Mouse (Mus musculus): ENCODE measurements around the gene Slc44a5. TPM values are rescaled to one million over a fixed set of nuclear protein-coding genes. Genes with fewer than 3 reads are reported as not detected.

Slc44a5 gene
- polyA plus RNA-seq, 1 experiment from 2014 or later, result 1.8 TPM

DNA sequence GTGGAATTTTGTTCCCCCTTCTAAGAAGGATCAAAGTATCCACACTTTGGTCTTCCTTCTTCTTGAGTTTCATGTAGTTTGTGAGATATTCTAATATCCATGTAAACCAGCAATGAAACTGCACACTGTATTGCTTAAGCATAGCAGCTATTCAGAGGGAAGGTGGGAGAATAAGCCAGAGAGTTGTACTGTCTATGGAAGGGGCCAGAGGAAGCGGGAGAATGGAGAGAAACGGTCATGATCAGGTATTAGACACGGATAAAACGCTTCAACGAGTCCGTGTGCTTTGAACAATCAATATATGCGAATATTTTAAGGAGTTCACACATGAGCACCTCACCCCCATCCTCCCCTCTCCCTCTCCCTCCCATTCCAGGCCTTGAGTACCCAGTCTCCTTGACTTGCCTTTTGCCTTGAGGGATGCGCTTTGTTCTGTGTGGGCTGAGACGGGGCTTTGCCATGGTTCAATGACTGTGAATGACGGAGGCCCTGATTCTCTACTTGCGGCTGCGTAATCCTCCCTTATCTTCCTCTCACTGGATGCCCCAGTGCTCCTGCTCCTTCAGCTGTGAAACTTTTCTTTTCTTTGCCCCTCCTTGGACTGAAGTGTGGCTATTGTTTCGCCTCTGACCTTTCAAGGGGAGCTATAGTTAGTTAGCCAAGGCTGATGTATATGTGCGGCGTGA lies 151.8 kb downstream of the Slc44a5 start:
- H3K27ac ChIP-seq (ENCODE audit: low read depth, low read length), result no peak overlapping the region
- H3K27me3 ChIP-seq (ENCODE audit: control insufficient read depth, insufficient read depth, low read length), result no peaks in the 10 kb centered on the region
- H3K4me2 ChIP-seq, result no peak overlapping the region
- H3K36me3 ChIP-seq (ENCODE audit: control insufficient read depth, insufficient read depth, low read length), result no peaks in the 10 kb centered on the region
- ATAC-seq (replicated peaks; ENCODE audit: insufficient number of reproducible peaks, low FRiP score, low TSS enrichment), result no peak
- no peaks in the 10 kb centered on the region for H3K9me3 ChIP-seq (replicated peaks; ENCODE audit: control insufficient read depth, low read length)
- H3K4me3 ChIP-seq (ENCODE audit: low read depth, low read length), result no peak overlapping the region
- no peak overlapping the region for H3K9ac ChIP-seq (ENCODE audit: low read depth, low read length)
- H3K4me1 ChIP-seq (ENCODE audit: control insufficient read depth, insufficient read depth, low read length), result no peaks in the 10 kb centered on the region; the same call in 1 of the 2 replicates
- WGBS (ENCODE audit: insufficient replicate concordance), result 70% methylated on average over 15 of the region's 15 CpGs

DNA sequence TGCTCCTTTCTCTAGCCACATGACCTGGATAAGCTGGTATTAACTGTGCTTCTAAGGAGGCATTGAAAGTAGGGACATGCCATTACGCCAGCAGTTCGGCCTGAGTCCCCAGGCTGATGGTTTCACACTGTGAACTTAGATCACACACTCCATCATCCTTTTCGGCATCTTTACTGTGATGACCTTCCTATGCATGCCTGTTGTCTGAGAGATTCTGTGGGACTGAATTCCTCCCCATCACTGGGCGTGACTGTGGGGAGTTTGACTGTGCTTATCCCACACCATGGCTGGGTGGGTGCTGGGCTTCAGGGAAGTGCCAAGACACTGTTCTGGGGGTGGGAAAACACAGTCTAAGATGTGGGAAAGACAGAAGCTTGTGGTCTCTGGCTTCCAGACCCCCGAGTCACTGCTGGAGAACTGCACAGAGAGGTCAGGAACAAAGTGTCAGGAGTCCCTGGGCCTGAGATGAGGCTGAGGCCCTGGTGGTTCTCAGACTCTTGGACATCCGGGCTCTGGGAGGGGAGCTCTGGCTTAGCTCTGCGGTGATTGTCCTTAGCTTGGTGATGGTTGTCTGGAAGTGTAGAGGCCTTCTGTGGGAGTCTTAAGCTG lies 152.6 kb downstream of the Slc44a5 start:
- no peak overlapping the region for H3K4me2 ChIP-seq
- no peaks in the 10 kb centered on the region for H3K27me3 ChIP-seq (ENCODE audit: control insufficient read depth, insufficient read depth, low read length)
- ATAC-seq (replicated peaks; ENCODE audit: insufficient number of reproducible peaks, low FRiP score, low TSS enrichment), result no peak
- H3K9me3 ChIP-seq (replicated peaks; ENCODE audit: control insufficient read depth, low read length), result no peaks in the 10 kb centered on the region
- no peak overlapping the region for H3K9ac ChIP-seq (ENCODE audit: low read depth, low read length)
- no peaks in the 10 kb centered on the region; the same call in 1 of the 2 replicates for H3K4me1 ChIP-seq (ENCODE audit: control insufficient read depth, insufficient read depth, low read length)
- no peaks in the 10 kb centered on the region for H3K36me3 ChIP-seq (ENCODE audit: control insufficient read depth, insufficient read depth, low read length)
- no peak overlapping the region for H3K27ac ChIP-seq (ENCODE audit: low read depth, low read length)
- WGBS (ENCODE audit: insufficient replicate concordance), result 76% methylated on average over 7 of the region's 7 CpGs
- no peak overlapping the region for H3K4me3 ChIP-seq (ENCODE audit: low read depth, low read length)

DNA sequence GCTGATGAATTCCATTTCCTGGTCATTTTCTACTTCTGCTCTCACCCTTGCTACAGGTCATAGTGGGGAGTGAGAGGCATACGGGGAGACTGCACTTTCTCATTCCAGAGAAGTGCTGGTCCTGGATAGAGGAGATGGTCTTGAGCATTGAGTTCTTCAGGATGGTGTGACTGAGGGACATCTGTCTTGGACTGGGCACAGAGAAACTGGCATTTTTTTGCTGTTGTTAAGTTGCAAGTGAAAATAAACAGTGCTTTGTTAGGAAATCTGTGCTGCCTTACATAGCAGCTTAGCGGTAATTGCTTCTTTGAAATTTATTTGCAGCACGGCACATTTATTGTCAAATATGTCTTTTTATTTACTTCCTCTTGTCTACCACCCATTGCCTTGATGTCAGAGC lies 154.0 kb downstream of the Slc44a5 start:
- no peak overlapping the region for H3K27ac ChIP-seq (ENCODE audit: low read depth, low read length)

DNA sequence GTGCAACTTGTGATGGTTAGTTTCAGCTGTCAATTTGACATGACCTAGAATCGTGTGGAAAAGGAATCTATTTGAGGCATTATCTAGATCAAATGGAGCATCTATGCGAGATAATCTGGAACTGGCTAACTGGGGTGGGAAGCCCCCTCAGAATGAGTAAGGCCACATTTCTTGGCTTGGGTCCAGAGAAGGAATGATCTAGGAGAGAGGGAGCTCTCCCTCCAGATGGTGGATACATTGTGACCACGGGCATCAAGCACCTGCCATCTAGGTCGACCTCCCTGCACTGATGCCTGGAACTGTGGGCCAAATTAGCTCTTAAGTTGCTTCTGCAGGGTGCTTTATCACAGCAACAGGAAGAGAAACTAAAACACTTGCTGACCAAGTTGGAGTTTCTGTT lies 155.8 kb downstream of the Slc44a5 start:
- H3K4me2 ChIP-seq, result no peak overlapping the region
- ATAC-seq (replicated peaks; ENCODE audit: insufficient number of reproducible peaks, low FRiP score, low TSS enrichment), result no peak
- no peaks in the 10 kb centered on the region for H3K9me3 ChIP-seq (replicated peaks; ENCODE audit: control insufficient read depth, low read length)
- H3K4me3 ChIP-seq (ENCODE audit: low read depth, low read length), result no peak overlapping the region
- no peak overlapping the region for H3K9ac ChIP-seq (ENCODE audit: low read depth, low read length)
- no peak overlapping the region for H3K27ac ChIP-seq (ENCODE audit: low read depth, low read length)
- no peaks in the 10 kb centered on the region; the same call in 1 of the 2 replicates for H3K4me1 ChIP-seq (ENCODE audit: control insufficient read depth, insufficient read depth, low read length)
- H3K36me3 ChIP-seq (ENCODE audit: control insufficient read depth, insufficient read depth, low read length), result no peaks in the 10 kb centered on the region
- WGBS (ENCODE audit: insufficient replicate concordance), result 64% methylated on average over 4 of the region's 4 CpGs
- H3K27me3 ChIP-seq (ENCODE audit: control insufficient read depth, insufficient read depth, low read length), result no peaks in the 10 kb centered on the region

More for the DNA sequence above, 154.0 kb downstream of the Slc44a5 start:
- 85% methylated on average over 3 of the region's 3 CpGs for WGBS (ENCODE audit: insufficient replicate concordance)
- Histone ChIP-seq H3K4me2 (no peak overlapping the region), H3K36me3 (ENCODE audit: control insufficient read depth, insufficient read depth, low read length) (no peaks in the 10 kb centered on the region), H3K4me1 (ENCODE audit: control insufficient read depth, insufficient read depth, low read length) (no peaks in the 10 kb centered on the region; the same call in 1 of the 2 replicates), H3K4me3 (ENCODE audit: low read depth, low read length) (no peak overlapping the region), H3K9me3 (replicated peaks; ENCODE audit: control insufficient read depth, low read length) (no peaks in the 10 kb centered on the region), H3K27me3 (ENCODE audit: control insufficient read depth, insufficient read depth, low read length) (no peaks in the 10 kb centered on the region), H3K9ac (ENCODE audit: low read depth, low read length) (no peak overlapping the region)
- ATAC-seq (replicated peaks; ENCODE audit: insufficient number of reproducible peaks, low FRiP score, low TSS enrichment), result no peak

DNA sequence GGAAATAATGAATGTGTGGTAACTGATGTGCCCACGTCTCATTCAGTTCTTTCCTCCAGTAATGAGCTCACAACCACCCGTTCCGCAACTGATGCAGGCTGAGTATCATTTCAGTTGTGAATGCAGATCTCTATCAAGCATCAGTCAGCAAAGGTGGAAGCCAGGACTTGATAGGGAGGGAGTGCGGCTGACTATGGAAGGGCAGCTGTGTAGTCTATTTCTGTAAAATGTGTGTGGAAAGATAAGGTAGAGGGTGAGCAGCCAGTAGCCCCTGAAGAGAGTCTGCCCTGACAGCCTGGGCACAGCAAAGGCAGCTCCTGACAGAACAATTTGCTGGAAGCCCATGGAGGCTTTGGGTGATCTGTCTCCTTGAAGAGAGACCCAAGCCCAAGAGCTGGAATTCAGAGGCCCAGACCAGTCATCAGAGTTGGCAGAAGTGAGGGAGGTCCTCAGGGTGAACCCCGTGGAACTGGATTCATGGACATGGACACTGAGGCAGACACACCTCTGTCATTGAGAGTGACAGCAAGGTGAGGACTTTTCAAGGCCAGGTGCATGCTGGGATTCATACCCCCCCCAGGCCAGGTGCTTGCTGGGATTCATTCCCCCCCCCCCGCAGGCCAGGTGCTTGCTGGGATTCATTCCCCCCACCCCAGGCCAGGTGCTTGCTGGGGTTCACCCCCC lies 157.3 kb downstream of the Slc44a5 start:
- WGBS (ENCODE audit: insufficient replicate concordance), result 66% methylated on average over 6 of the region's 6 CpGs
- Histone ChIP-seq H3K9me3 (replicated peaks; ENCODE audit: control insufficient read depth, low read length) (no peaks in the 10 kb centered on the region), H3K4me1 (ENCODE audit: control insufficient read depth, insufficient read depth, low read length) (no peaks in the 10 kb centered on the region; the same call in 1 of the 2 replicates)

DNA sequence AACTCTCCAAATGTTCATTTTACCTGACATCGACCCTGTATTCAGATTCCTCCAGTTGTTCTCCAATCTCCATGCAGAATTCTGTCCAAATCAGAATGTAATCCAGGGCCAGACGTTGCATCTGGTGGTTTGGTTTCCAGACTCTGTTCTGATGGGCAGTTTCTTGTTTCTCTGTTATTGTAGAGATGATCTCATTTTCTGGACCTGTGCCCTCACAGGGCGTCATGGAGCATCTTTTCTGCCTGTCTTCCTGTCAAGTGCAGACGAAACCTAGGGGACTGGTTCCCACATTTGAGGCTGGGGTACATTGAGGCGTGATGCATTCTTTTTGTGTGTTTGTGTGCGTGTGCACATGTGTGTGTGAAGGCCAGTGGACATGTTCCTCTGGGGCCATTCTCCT lies 160.8 kb downstream of the Slc44a5 start:
- no peaks in the 10 kb centered on the region for H3K27me3 ChIP-seq (ENCODE audit: control insufficient read depth, insufficient read depth, low read length)
- H3K27ac ChIP-seq (ENCODE audit: low read depth, low read length), result no peak overlapping the region
- H3K9ac ChIP-seq (ENCODE audit: low read depth, low read length), result no peak overlapping the region
- no peak for ATAC-seq (replicated peaks; ENCODE audit: insufficient number of reproducible peaks, low FRiP score, low TSS enrichment)
- H3K4me1 ChIP-seq (ENCODE audit: control insufficient read depth, insufficient read depth, low read length), result no peaks in the 10 kb centered on the region; the same call in 1 of the 2 replicates
- H3K4me2 ChIP-seq, result no peak overlapping the region
- no peak overlapping the region for H3K4me3 ChIP-seq (ENCODE audit: low read depth, low read length)
- no peaks in the 10 kb centered on the region for H3K9me3 ChIP-seq (replicated peaks; ENCODE audit: control insufficient read depth, low read length)
- no peaks in the 10 kb centered on the region for H3K36me3 ChIP-seq (ENCODE audit: control insufficient read depth, insufficient read depth, low read length)
- 77% methylated on average over 6 of the region's 6 CpGs for WGBS (ENCODE audit: insufficient replicate concordance)

More for the DNA sequence above, 157.3 kb downstream of the Slc44a5 start:
- Histone ChIP-seq H3K9ac (ENCODE audit: low read depth, low read length) (no peak overlapping the region; the same call in 1 of the 2 replicates), H3K4me2 (no peak overlapping the region), H3K36me3 (ENCODE audit: control insufficient read depth, insufficient read depth, low read length) (no peaks in the 10 kb centered on the region), H3K27me3 (ENCODE audit: control insufficient read depth, insufficient read depth, low read length) (no peaks in the 10 kb centered on the region), H3K4me3 (ENCODE audit: low read depth, low read length) (no peak overlapping the region), H3K27ac (ENCODE audit: low read depth, low read length) (no peak overlapping the region)
- no peak for ATAC-seq (replicated peaks; ENCODE audit: insufficient number of reproducible peaks, low FRiP score, low TSS enrichment)

DNA sequence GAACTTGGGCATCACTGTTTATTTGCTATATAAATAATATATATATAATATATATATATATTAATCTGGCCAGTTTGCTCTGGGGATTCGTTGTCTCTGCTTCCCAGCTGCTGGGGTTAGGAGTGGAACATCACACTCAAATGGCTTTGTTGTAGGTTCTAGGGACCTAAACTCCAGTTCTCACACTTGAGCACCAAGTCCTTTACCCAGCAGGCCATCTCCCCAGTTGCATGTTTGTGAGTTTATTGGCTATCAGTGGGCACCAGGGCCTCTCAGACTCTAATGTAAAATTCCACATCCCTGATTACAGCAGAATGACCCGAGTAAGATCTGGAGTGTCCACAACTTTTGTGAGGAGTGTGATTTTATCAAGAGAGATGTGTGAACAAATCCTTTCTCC lies 161.5 kb downstream of the Slc44a5 start:
- ATAC-seq (replicated peaks; ENCODE audit: insufficient number of reproducible peaks, low FRiP score, low TSS enrichment), result no peak
- no peaks in the 10 kb centered on the region; the same call in 1 of the 2 replicates for H3K4me1 ChIP-seq (ENCODE audit: control insufficient read depth, insufficient read depth, low read length)
- no peak overlapping the region for H3K9ac ChIP-seq (ENCODE audit: low read depth, low read length)
- no peak overlapping the region for H3K27ac ChIP-seq (ENCODE audit: low read depth, low read length)
- no peaks in the 10 kb centered on the region for H3K27me3 ChIP-seq (ENCODE audit: control insufficient read depth, insufficient read depth, low read length)
- WGBS (ENCODE audit: insufficient replicate concordance), result 71% methylated on average over 2 of the region's 2 CpGs
- no peaks in the 10 kb centered on the region for H3K9me3 ChIP-seq (replicated peaks; ENCODE audit: control insufficient read depth, low read length)
- no peaks in the 10 kb centered on the region for H3K36me3 ChIP-seq (ENCODE audit: control insufficient read depth, insufficient read depth, low read length)
- H3K4me3 ChIP-seq (ENCODE audit: low read depth, low read length), result no peak overlapping the region
- H3K4me2 ChIP-seq, result no peak overlapping the region

DNA sequence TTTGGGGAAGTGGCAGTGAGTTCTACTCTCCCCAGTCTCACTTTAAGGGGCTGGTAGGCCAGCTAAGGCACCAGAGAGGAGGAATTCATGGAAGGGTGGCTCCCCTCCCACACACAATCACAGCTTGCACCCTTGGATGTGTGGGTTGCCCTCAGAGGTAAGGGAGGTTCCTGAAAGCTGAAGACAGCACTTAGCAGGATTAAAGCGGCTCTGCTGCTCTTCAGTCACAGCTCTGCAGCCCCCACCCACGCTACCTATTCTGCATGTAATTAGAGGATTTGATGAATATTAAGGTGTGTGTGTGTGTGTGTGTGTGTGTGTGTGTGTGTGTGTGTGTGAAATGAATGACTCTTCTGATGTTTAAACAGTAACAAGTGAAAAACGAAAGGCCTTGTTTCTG lies 163.3 kb downstream of the Slc44a5 start:
- 69% methylated on average over 3 of the region's 3 CpGs for WGBS (ENCODE audit: insufficient replicate concordance)
- H3K9me3 ChIP-seq (replicated peaks; ENCODE audit: control insufficient read depth, low read length), result no peaks in the 10 kb centered on the region
- no peaks in the 10 kb centered on the region for H3K4me1 ChIP-seq (ENCODE audit: control insufficient read depth, insufficient read depth, low read length)
- H3K4me2 ChIP-seq, result no peak overlapping the region
- H3K9ac ChIP-seq (ENCODE audit: low read depth, low read length), result no peak overlapping the region
- H3K27ac ChIP-seq (ENCODE audit: low read depth, low read length), result no peak overlapping the region
- H3K27me3 ChIP-seq (ENCODE audit: control insufficient read depth, insufficient read depth, low read length), result no peaks in the 10 kb centered on the region
- no peak for ATAC-seq (replicated peaks; ENCODE audit: insufficient number of reproducible peaks, low FRiP score, low TSS enrichment)
- no peaks in the 10 kb centered on the region for H3K36me3 ChIP-seq (ENCODE audit: control insufficient read depth, insufficient read depth, low read length)
- H3K4me3 ChIP-seq (ENCODE audit: low read depth, low read length), result no peak overlapping the region
